Mouse (Mus musculus): ENCODE measurements around the gene Olfr1369-ps1. TPM values are rescaled to one million over a fixed set of nuclear protein-coding genes. Genes with fewer than 3 reads are reported as not detected.
A peak's percentile ranks its signal among the peaks of the same experiment; 100 is the strongest.

The Olfr1369-ps1 gene
- total RNA-seq, 2 experiments from 2014 or later: not detected

DNA sequence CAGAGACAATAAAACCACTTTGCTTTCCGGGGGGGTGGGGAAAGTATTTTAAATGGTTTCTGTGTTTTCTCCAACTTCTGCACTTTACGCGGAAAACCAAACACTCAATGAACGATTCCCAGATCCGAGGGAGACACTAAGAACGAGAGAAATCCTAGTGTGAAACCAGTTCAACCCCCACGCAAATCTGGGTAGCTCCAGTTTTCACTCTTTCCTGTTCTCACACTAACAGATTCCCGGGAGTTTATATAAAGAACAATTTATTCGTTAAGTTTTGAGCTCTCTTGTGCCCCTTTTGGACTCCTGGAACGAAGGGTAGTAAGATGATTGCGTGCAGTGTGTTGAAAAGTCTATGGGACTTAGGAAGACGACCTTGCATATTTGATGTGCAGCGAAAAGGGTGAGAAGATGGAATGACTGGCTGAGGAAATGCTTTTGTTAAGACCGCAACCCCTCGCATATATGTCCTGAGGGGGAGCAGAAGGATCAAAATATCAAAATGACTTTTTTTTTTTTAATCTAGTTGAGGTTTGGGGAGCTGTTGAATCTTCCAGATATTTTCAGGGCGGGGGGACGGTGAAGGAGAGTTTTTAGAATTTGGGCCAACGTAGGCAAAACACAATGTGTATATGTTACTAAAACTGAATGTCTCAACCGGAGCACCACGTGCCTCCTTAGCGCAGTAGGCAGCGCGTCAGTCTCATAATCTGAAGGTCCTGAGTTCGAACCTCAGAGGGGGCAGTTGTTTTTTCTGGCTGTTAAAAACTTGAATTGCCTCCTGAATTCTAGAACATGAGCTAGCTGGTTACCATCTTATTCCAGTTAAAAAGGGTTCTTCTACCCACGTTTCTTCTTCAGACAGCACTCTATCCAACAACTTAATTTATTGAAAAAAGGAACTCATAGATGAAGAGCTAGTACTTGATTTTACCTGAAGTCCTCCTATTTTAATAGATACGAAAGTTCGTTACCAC lies 55.9 kb downstream of the Olfr1369-ps1 start:
- intact Hi-C loops (cut with DNase I): loop anchor here (5.0 to 10.0 kb wide), 2 partner anchors 545 to 778 kb away; partner anchors contain the start of gene Zfp184
- DNase-seq (ENCODE audit: low spot score): peak; percentile 41

DNA sequence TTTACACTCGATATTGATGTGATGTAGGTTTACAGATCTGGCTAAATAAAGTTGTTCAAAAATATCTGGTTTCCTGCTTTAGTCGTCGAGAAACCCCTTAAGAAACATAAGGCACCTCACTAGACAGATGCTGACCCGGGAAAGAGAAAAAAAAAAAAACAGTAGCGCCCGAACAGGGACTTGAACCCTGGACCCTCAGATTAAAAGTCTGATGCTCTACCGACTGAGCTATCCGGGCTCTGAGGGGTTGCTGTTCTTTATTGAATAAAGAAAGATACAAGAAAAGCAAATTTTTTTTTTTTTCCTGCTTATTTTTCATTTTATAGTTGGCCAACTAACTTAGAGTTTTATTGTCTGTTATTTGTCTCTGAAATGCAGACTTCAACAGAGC lies 56.6 kb downstream of the Olfr1369-ps1 start:
- intact Hi-C loops (cut with DNase I): loop anchor here (5.0 to 10.0 kb wide), 2 partner anchors 544 to 777 kb away; partner anchors contain the start of gene Zfp184
- DNase-seq (ENCODE audit: low spot score): no peak

DNA sequence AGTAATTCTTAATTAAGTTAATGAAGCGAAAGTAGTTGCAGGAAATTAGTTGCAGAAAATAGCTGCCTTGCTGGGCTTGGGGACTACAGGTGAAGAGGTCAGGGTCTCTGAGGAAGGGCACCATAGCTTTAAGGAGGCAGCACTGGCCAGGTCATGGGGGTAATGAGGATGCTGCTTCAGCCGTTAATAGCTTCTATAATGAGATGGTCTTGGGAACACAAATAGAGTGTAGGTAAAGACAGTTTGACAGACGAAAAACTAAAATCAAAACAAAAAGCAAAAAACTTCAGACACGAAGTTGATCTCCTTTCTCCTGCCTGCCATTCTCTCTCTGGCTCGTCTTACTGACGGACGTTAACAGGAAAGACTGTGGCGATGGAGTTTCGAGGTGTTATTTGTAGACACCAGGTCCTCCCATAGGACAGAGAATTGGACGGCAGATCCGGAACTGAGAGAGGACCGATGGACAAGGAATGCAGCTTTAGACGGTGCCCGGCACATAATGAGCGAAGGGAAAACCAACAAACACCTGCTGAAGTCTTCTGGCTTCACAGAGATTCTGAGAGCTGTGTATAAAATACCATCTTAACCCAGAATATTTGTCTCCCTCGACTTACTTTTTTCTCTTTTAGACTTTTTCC lies 57.2 kb downstream of the Olfr1369-ps1 start:
- intact Hi-C loops (cut with DNase I): loop anchor here (5.0 to 10.0 kb wide), 2 partner anchors 544 to 776 kb away; partner anchors contain the start of gene Zfp184
- DNase-seq (ENCODE audit: low spot score): no peak

Other genes starting within 250 kb of the Olfr1369-ps1 start
- gene Olfr1370, start 36.5 kb upstream of the Olfr1369-ps1 start, total RNA-seq (2021): not detected
- gene Olfr263, start 18.2 kb downstream of the Olfr1369-ps1 start, total RNA-seq (2021): not detected
- gene Olfr1368, start 34.4 kb downstream of the Olfr1369-ps1 start, total RNA-seq (2021): not detected
- 10 to 100 TPM; 18.8 to 19.0 TPM for gene Trim27, start 68.0 kb downstream of the Olfr1369-ps1 start, total RNA-seq (2021)
- not detected for gene Gpx5, start 181.2 kb downstream of the Olfr1369-ps1 start, total RNA-seq (2021)
- gene Gpx6, start 200.6 kb downstream of the Olfr1369-ps1 start, total RNA-seq (2021): not detected
- gene Olfr1367, start 235.4 kb downstream of the Olfr1369-ps1 start, total RNA-seq (2021): not detected